Mouse (Mus musculus) limb, embryonic 11.5 days (tissue): ENCODE data around the gene Epdr1. TPM values are rescaled to one million over a fixed set of nuclear protein-coding genes. Genes with fewer than 3 reads are reported as not detected.

Experiments used
- ATAC-seq: fragments of 200-750 bp; cut with Nextera tagmentation; 2 replicates; pipeline ENCODE4 v1.8.0; 2017; ENCODE audit warnings: low read depth; ENCODE audit not compliant: insufficient number of reproducible peaks, low FRiP score, low TSS enrichment
- DNase-seq: peaks from one replicate; pipeline ENCODE4 v3.0.0-alpha.2; 2015; ENCODE audit warnings: low spot score
- H3K27ac ChIP-seq: fragments of 300-500 bp; sonication (generic); replicated peaks from 2 replicates; pipeline ENCODE4 v1.5.1; 2014; ENCODE audit warnings: low read depth, mild to moderate bottlenecking, low read length
- H3K27me3 ChIP-seq: fragments of 300-500 bp; sonication (generic); 2 replicates; pipeline ENCODE4 v1.6.1; 2014; ENCODE audit warnings: mild to moderate bottlenecking, low read length, mixed read lengths; ENCODE audit not compliant: control insufficient read depth, insufficient read depth
- H3K36me3 ChIP-seq: fragments of 300-500 bp; sonication (generic); 2 replicates; pipeline ENCODE4 v1.6.1; 2014; ENCODE audit warnings: mild to moderate bottlenecking, low read length, moderate library complexity, mixed read lengths; ENCODE audit not compliant: control insufficient read depth, insufficient read depth
- H3K4me1 ChIP-seq: fragments of 300-500 bp; sonication (generic); 2 replicates; pipeline ENCODE4 v1.6.1; 2014; ENCODE audit warnings: low read length, mixed read lengths; ENCODE audit not compliant: control insufficient read depth, insufficient read depth
- H3K4me2 ChIP-seq: fragments of 300-500 bp; sonication (generic); 2 replicates; pipeline ENCODE4 v1.6.1; 2014; ENCODE audit warnings: low read depth, mild to moderate bottlenecking, moderate library complexity; ENCODE audit not compliant: severe bottlenecking
- H3K4me3 ChIP-seq: fragments of 300-500 bp; sonication (generic); 2 replicates; pipeline ENCODE4 v1.5.1; 2014; ENCODE audit warnings: low read depth, low read length
- H3K9ac ChIP-seq: fragments of 300-500 bp; sonication (generic); 2 replicates; pipeline ENCODE4 v1.6.1; 2014; ENCODE audit warnings: mild to moderate bottlenecking, low read length
- H3K9me3 ChIP-seq: fragments of 300-500 bp; sonication (generic); 2 replicates; pipeline ENCODE4 v1.6.1; 2016; ENCODE audit warnings: low read length; ENCODE audit not compliant: control insufficient read depth
- WGBS: fragments of 180-500 bp; shearing (Covaris S2); extraction: QIAGEN DNeasy Blood & Tissue Kit; methylation state at CpG from one replicate; pipeline ENCODE4 v1.1.7; 2014; 5-methylcytosine and 5-hydroxymethylcytosine counted together
- polyA plus RNA-seq: library from polyadenylated mRNA; unstranded; fragments of >200 nt; fragmentation: Nextera tagmentation; extraction: Ambion mirVana; gene quantifications from 2 replicates; pipeline ENCODE4 v1.2.1, GENCODE M21; 2014

Gene Epdr1
- polyA plus RNA-seq, 1 experiment from 2014 or later, result 11.6 TPM

- Histone ChIP-seq H3K4me3 (no peak overlapping the region), H3K36me3 (no peaks in the 10 kb centered on the region), H3K4me1 (no peaks in the 10 kb centered on the region), H3K9ac (no peak overlapping the region), H3K9me3 (no peaks in the 10 kb centered on the region), H3K4me2 (no peak overlapping the region), H3K27ac (no peak overlapping the region), H3K27me3 (no peaks in the 10 kb centered on the region)
- ATAC-seq (no peak), DNase-seq (no peak)
- WGBS, result 90% methylated on average over 1 of the region's 1 CpGs
These were observed 5.4 kb downstream of the Epdr1 start for GRCm38 (mm10) chr13:19614311-19614710.

GRCm38 (mm10) chr13:19613426-19613825 is 6.3 kb downstream of the Epdr1 start:
- Histone ChIP-seq H3K9ac (no peak overlapping the region), H3K9me3 (no peaks in the 10 kb centered on the region), H3K4me1 (no peaks in the 10 kb centered on the region), H3K36me3 (no peaks in the 10 kb centered on the region), H3K27ac (no peak overlapping the region), H3K4me3 (no peak overlapping the region), H3K4me2 (no peak overlapping the region), H3K27me3 (no peaks in the 10 kb centered on the region)
- 86% methylated on average over 1 of the region's 1 CpGs for WGBS
- no peak for ATAC-seq
- DNase-seq, result no peak

- H3K27ac ChIP-seq, result no peak overlapping the region
- no peaks in the 10 kb centered on the region for H3K9me3 ChIP-seq
- no peak overlapping the region for H3K4me2 ChIP-seq
- no peaks in the 10 kb centered on the region for H3K36me3 ChIP-seq
- no peaks in the 10 kb centered on the region for H3K4me1 ChIP-seq
- 93% methylated on average over 3 of the region's 3 CpGs for WGBS
- H3K27me3 ChIP-seq, result no peaks in the 10 kb centered on the region
- no peak for DNase-seq
- no peak for ATAC-seq
- no peak overlapping the region for H3K4me3 ChIP-seq
- no peak overlapping the region for H3K9ac ChIP-seq
These were observed 6.8 kb downstream of the Epdr1 start for GRCm38 (mm10) chr13:19612963-19613362.

DNA sequence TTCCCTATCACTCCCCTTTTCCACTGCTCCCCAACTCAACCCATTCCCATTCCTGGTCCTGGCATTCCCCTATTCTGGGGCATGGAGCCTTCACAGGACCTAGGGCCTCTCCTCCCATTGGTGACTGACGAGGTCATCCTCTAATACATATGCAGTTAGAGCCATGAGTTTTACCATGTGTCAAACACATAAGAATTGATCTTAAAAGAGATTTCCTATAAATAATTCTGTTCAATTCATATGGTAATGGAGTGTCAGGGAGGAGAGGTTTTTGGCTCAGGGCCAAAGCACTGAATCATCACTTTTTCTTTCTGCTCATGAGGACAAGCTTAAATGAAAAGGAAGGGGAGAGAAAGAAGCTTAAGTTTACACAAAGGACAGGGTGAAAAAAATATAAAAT is 7.4 kb downstream of the Epdr1 start:
- no peaks in the 10 kb centered on the region for H3K36me3 ChIP-seq
- no peak overlapping the region for H3K27ac ChIP-seq
- no peaks in the 10 kb centered on the region for H3K9me3 ChIP-seq
- no peak overlapping the region for H3K9ac ChIP-seq
- H3K4me3 ChIP-seq, result no peak overlapping the region
- H3K27me3 ChIP-seq, result no peaks in the 10 kb centered on the region
- ATAC-seq (no peak), DNase-seq (no peak)
- no peak overlapping the region for H3K4me2 ChIP-seq
- 79% methylated on average over 1 of the region's 1 CpGs for WGBS
- no peaks in the 10 kb centered on the region for H3K4me1 ChIP-seq

DNA sequence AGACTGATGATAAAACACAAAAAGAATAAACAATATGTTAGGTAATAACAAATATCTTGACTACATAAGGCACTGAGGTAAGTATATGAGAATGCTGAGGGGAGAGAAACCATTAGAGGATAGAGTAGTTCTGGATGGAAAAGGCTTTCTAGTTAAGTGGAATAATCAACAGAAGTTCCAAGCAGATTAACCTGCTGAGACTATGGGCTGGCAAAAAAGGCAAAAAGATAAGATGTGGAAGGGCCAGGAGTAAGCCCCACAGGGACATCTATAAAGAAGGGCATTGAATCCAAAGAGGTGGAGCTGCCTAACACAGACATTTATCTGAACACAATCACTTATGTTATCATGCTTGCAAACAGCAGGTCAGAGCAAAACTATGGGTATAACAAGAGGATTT is 11.6 kb downstream of the Epdr1 start:
- Histone ChIP-seq H3K4me2 (no peak overlapping the region), H3K36me3 (no peaks in the 10 kb centered on the region), H3K9ac (no peak overlapping the region), H3K27ac (no peak overlapping the region), H3K9me3 (no peaks in the 10 kb centered on the region), H3K4me3 (no peak overlapping the region), H3K4me1 (no peaks in the 10 kb centered on the region), H3K27me3 (no peaks in the 10 kb centered on the region)
- ATAC-seq (no peak), DNase-seq (no peak)

DNA sequence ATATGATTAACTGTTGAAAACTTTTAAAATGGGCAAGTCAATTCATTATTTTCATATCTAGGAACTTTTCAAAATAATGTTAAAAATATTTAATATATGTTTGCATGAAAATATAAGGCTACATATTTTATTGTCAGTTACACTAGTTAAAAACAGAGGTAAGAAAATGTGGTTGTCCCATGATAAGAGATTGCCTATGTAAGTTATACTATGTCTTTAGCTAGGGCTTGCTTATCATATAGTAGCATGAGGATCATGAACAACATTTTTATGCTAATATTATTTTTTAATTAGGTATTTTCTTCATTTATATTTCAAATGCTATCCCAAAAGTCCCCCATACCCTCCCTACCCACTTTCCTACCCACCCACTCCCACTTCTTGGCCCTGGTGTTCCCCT is 14.8 kb downstream of the Epdr1 start:
- H3K4me2 ChIP-seq, result no peak overlapping the region
- H3K27ac ChIP-seq, result no peak overlapping the region
- no peak overlapping the region for H3K9ac ChIP-seq
- H3K9me3 ChIP-seq, result no peaks in the 10 kb centered on the region
- no peaks in the 10 kb centered on the region for H3K36me3 ChIP-seq
- H3K27me3 ChIP-seq, result no peaks in the 10 kb centered on the region
- no peak for DNase-seq
- no peak for ATAC-seq
- H3K4me1 ChIP-seq, result no peaks in the 10 kb centered on the region
- H3K4me3 ChIP-seq, result no peak overlapping the region

GRCm38 (mm10) chr13:19603719-19604118 is 16.0 kb downstream of the Epdr1 start:
- ATAC-seq, result no peak
- 88% methylated on average over 1 of the region's 1 CpGs for WGBS

GRCm38 (mm10) chr13:19602531-19602930 is 17.2 kb downstream of the Epdr1 start:
- no peak for ATAC-seq
- Histone ChIP-seq H3K27ac (no peak overlapping the region), H3K4me3 (no peak overlapping the region), H3K9ac (no peak overlapping the region), H3K27me3 (no peaks in the 10 kb centered on the region), H3K4me1 (no peaks in the 10 kb centered on the region), H3K9me3 (no peaks in the 10 kb centered on the region), H3K36me3 (no peaks in the 10 kb centered on the region), H3K4me2 (no peak overlapping the region)
- no peak for DNase-seq
- WGBS, result 67% methylated on average over 1 of the region's 1 CpGs

More at GRCm38 (mm10) chr13:19603719-19604118, 16.0 kb downstream of the Epdr1 start:
- no peak for DNase-seq
- Histone ChIP-seq H3K36me3 (no peaks in the 10 kb centered on the region), H3K4me3 (no peak overlapping the region), H3K4me2 (no peak overlapping the region), H3K27me3 (no peaks in the 10 kb centered on the region), H3K9ac (no peak overlapping the region), H3K9me3 (no peaks in the 10 kb centered on the region), H3K4me1 (no peaks in the 10 kb centered on the region), H3K27ac (no peak overlapping the region)

DNA sequence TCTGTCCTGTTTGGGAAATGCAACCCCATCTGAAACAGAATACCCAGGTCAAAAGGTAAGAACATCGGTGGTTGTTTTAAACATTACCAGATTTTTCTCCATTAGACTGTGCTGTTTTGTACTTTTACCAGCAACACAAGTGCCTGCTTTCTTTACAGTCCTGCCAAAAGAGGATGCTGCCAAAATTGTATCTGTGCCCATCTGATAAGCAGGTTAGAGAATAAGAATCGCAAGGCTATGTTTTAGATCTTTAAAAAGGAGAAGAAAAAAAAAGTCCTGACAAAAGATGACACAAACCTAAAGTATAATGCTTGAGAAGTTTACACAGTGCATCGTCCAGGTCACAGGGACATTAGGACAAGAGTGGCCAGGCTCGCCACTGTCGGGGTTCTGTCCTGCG is 20.5 kb downstream of the Epdr1 start:
- DNase-seq, result no peak
- WGBS, result 87% methylated on average over 6 of the region's 6 CpGs
- Histone ChIP-seq H3K9ac (no peak overlapping the region), H3K36me3 (no peaks in the 10 kb centered on the region), H3K4me2 (no peak overlapping the region), H3K9me3 (no peaks in the 10 kb centered on the region), H3K4me3 (no peak overlapping the region), H3K27ac (no peak overlapping the region), H3K4me1 (no peaks in the 10 kb centered on the region), H3K27me3 (no peaks in the 10 kb centered on the region)
- ATAC-seq, result no peak
